Mouse (Mus musculus) liver, postnatal 0 days (tissue): ENCODE measurements at regions not wholly inside any gene's neighbourhood (a gene's known extent, or its start where the extent isn't known, plus 50 kb on each side); places are given as distances from the start of the nearest gene placed in this dataset.

Experiments used
- ATAC-seq: fragments of 200-750 bp; cut with Nextera tagmentation; 2 replicates; pipeline ENCODE4 v1.8.0; 2017; ENCODE audit warnings: mild to moderate bottlenecking, moderate library complexity
- DNase-seq: peaks from one replicate; pipeline ENCODE4 v3.0.0-alpha.2; 2016
- H3K27ac ChIP-seq: fragments of 300-500 bp; sonication (generic); 2 replicates; pipeline ENCODE4 v1.5.1; 2014; ENCODE audit warnings: antibody characterized with exemption, moderate library complexity, mild to moderate bottlenecking, low read depth
- H3K27me3 ChIP-seq: fragments of 300-500 bp; sonication (generic); 2 replicates; pipeline ENCODE4 v1.6.1; 2014; ENCODE audit warnings: low read length, control low read depth, mixed read lengths; ENCODE audit not compliant: insufficient read depth
- H3K36me3 ChIP-seq: fragments of 300-500 bp; sonication (generic); replicated peaks from 2 replicates; pipeline ENCODE4 v1.6.1; 2014; ENCODE audit warnings: mild to moderate bottlenecking, control low read depth, low read length, moderate library complexity, mixed read lengths; ENCODE audit not compliant: insufficient read depth
- H3K4me1 ChIP-seq: fragments of 300-500 bp; sonication (generic); 2 replicates; pipeline ENCODE4 v1.6.1; 2014; ENCODE audit warnings: antibody characterized with exemption, mild to moderate bottlenecking, control low read depth; ENCODE audit not compliant: insufficient read depth
- H3K4me2 ChIP-seq: fragments of 300-500 bp; sonication (generic); 2 replicates; pipeline ENCODE4 v1.6.1; 2014; ENCODE audit warnings: low read depth, mild to moderate bottlenecking, low read length, moderate library complexity, mixed read lengths
- H3K4me3 ChIP-seq: fragments of 300-500 bp; sonication (generic); 2 replicates; pipeline ENCODE4 v1.5.1; 2014; ENCODE audit warnings: low read depth, low read length
- H3K9ac ChIP-seq: fragments of 300-500 bp; sonication (generic); replicated peaks from 2 replicates; pipeline ENCODE4 v1.6.1; 2014; ENCODE audit warnings: mild to moderate bottlenecking, moderate library complexity
- H3K9me3 ChIP-seq: fragments of 300-500 bp; sonication (generic); 2 replicates; pipeline ENCODE4 v1.6.1; 2016; ENCODE audit warnings: mild to moderate bottlenecking, control low read depth, low read length, mixed read lengths
- CTCF ChIP-seq: sonication (generic); IDR thresholded peaks from 2 replicates; pipeline ENCODE4 v1.5.1; 2016; ENCODE audit warnings: antibody characterized with exemption, low read depth
- EP300 ChIP-seq: IDR thresholded peaks from 2 replicates; pipeline ENCODE4 v1.6.1; 2016; ENCODE audit warnings: antibody characterized with exemption, low read depth, mild to moderate bottlenecking
- WGBS: fragments of 180-500 bp; shearing (Covaris S2); extraction: QIAGEN DNeasy Blood & Tissue Kit; methylation state at CpG from one replicate; pipeline ENCODE4 v1.1.7; 2014; ENCODE audit not compliant: insufficient replicate concordance; 5-methylcytosine and 5-hydroxymethylcytosine counted together

DNA sequence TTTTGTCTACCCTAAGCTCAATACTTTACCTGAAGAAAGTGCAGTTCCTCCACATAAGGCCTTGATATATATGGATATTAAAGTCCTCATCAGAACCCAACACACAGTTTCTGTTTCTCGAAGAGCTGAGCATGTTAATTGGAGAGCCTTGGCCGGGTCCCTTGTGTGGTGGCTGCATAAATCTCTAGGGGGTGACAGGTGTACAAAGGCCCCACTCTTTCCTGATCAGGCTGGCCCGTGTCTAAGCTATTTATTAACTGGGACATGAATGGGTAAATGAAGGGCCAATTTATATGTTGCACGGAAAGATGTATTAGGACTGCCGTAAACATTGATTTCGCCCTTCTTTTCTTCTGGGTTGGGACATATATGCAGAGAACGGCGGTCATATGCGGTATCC is 136.8 kb downstream of the Tex29 start:
- H3K9me3 ChIP-seq = no peaks in the 10 kb centered on the region
- H3K4me3 ChIP-seq = no peak overlapping the region
- H3K4me2 ChIP-seq = no peak overlapping the region
- no peak for ATAC-seq
- TF ChIP-seq EP300 = no peak
- no peak for TF ChIP-seq CTCF
- H3K27me3 ChIP-seq = no peaks in the 10 kb centered on the region
- no peak for DNase-seq
- no peak overlapping the region for H3K27ac ChIP-seq
- H3K4me1 ChIP-seq = no peaks in the 10 kb centered on the region
- H3K36me3 ChIP-seq = no peaks in the 10 kb centered on the region
- H3K9ac ChIP-seq = no peak overlapping the region
- 65% methylated on average over 9 of the region's 9 CpGs for WGBS

GRCm38 (mm10) chr8:11979056-11979455 is 138.8 kb downstream of the Tex29 start:
- H3K9me3 ChIP-seq = no peaks in the 10 kb centered on the region
- no peak overlapping the region for H3K4me2 ChIP-seq
- no peak overlapping the region for H3K4me3 ChIP-seq
- H3K36me3 ChIP-seq = no peaks in the 10 kb centered on the region
- TF ChIP-seq EP300 = no peak
- no peak for TF ChIP-seq CTCF
- no peak for DNase-seq
- no peaks in the 10 kb centered on the region for H3K27me3 ChIP-seq
- H3K27ac ChIP-seq = no peak overlapping the region
- WGBS = 60% methylated on average over 1 of the region's 1 CpGs
- no peaks in the 10 kb centered on the region for H3K4me1 ChIP-seq
- no peak for ATAC-seq
- no peak overlapping the region for H3K9ac ChIP-seq

- WGBS = 66% methylated on average over 2 of the region's 2 CpGs
- no peak overlapping the region for H3K4me2 ChIP-seq
- H3K36me3 ChIP-seq = no peaks in the 10 kb centered on the region
- peak; percentile 64 for DNase-seq
- peak; percentile 76 for TF ChIP-seq CTCF
- TF ChIP-seq EP300 = no peak
- H3K4me1 ChIP-seq = no peaks in the 10 kb centered on the region
- no peaks in the 10 kb centered on the region for H3K27me3 ChIP-seq
- no peak overlapping the region for H3K9ac ChIP-seq
- no peak overlapping the region for H3K27ac ChIP-seq
- H3K9me3 ChIP-seq = no peaks in the 10 kb centered on the region
- H3K4me3 ChIP-seq = no peak overlapping the region
- no peak for ATAC-seq
Measured at GRCm38 (mm10) chr8:11981458-11981857, 141.2 kb downstream of the Tex29 start.

GRCm38 (mm10) chr8:11990024-11990423 is 149.8 kb downstream of the Tex29 start:
- no peak overlapping the region for H3K4me3 ChIP-seq
- no peak for TF ChIP-seq CTCF
- TF ChIP-seq EP300 = no peak
- H3K9ac ChIP-seq = no peak overlapping the region
- 61% methylated on average over 20 of the region's 20 CpGs for WGBS
- no peaks in the 10 kb centered on the region for H3K9me3 ChIP-seq
- no peak overlapping the region for H3K4me2 ChIP-seq
- no peaks in the 10 kb centered on the region for H3K27me3 ChIP-seq
- no peaks in the 10 kb centered on the region for H3K36me3 ChIP-seq
- peaks cover 2% of the 10 kb centered on the region; the same call in 1 of the 2 replicates for H3K4me1 ChIP-seq
- ATAC-seq (peak; percentile 95), DNase-seq (peak; percentile 64)
- peak overlapping the region; percentile 66 for H3K27ac ChIP-seq

GRCm38 (mm10) chr8:11999736-12000458 is 159.6 kb downstream of the Tex29 start:
- no peak overlapping the region for H3K4me2 ChIP-seq
- no peaks in the 10 kb centered on the region; the same call in 1 of the 2 replicates for H3K4me1 ChIP-seq
- 33% methylated on average over 23 of the region's 23 CpGs for WGBS
- DNase-seq = peak; percentile 35
- TF ChIP-seq EP300 (no peak), CTCF (peak; percentile 70)
- H3K27me3 ChIP-seq = peaks cover 20% of the 10 kb centered on the region
- no peak for ATAC-seq
- H3K4me3 ChIP-seq = no peak overlapping the region
- no peaks in the 10 kb centered on the region for H3K9me3 ChIP-seq
- no peak overlapping the region for H3K27ac ChIP-seq
- no peaks in the 10 kb centered on the region for H3K36me3 ChIP-seq
- H3K9ac ChIP-seq = no peak overlapping the region

- no peak overlapping the region for H3K9ac ChIP-seq
- DNase-seq = no peak
- TF ChIP-seq CTCF (no peak), EP300 (no peak)
- no peaks in the 10 kb centered on the region; the same call in 1 of the 2 replicates for H3K4me1 ChIP-seq
- no peak for ATAC-seq
- H3K4me3 ChIP-seq = no peak overlapping the region
- peaks cover 20% of the 10 kb centered on the region for H3K27me3 ChIP-seq
- H3K4me2 ChIP-seq = no peak overlapping the region
- no peaks in the 10 kb centered on the region for H3K9me3 ChIP-seq
- no peaks in the 10 kb centered on the region for H3K36me3 ChIP-seq
- no peak overlapping the region for H3K27ac ChIP-seq
- 36% methylated on average over 2 of the region's 2 CpGs for WGBS
Measured at GRCm38 (mm10) chr8:12000459-12000789, 160.2 kb downstream of the Tex29 start.

DNA sequence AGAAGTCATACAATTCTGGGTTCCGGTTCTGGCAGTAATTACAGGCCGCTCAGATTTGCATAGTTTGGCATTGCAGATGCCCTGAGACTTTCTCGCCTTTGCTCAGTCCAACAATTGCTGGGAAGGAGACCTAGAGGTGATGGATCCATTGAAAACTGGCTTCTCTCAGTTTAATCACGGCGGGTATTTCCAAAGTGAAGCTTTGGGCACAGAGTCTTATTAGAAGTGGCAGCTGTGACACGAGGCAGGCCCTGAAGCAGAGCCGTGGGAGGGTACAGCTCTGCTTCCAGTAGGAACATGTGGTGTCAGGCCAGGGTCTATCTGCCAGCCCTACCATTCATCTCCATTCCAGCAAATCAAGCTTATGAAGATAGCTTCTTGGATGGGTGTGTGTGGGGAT is 164.0 kb downstream of the Tex29 start:
- no peak overlapping the region for H3K9ac ChIP-seq
- no peak overlapping the region for H3K4me2 ChIP-seq
- ATAC-seq = no peak
- H3K36me3 ChIP-seq = no peaks in the 10 kb centered on the region
- no peak overlapping the region for H3K27ac ChIP-seq
- TF ChIP-seq EP300 (no peak), CTCF (no peak)
- H3K4me3 ChIP-seq = no peak overlapping the region
- DNase-seq = no peak
- WGBS = 82% methylated on average over 7 of the region's 7 CpGs
- no peaks in the 10 kb centered on the region; the same call in 1 of the 2 replicates for H3K4me1 ChIP-seq
- peaks cover 19% of the 10 kb centered on the region for H3K27me3 ChIP-seq
- H3K9me3 ChIP-seq = no peaks in the 10 kb centered on the region
